Mouse (Mus musculus) spleen, adult 2 months (tissue): ENCODE results near the gene Stk38.

Experiments
- CTCF ChIP-seq: fragments of 200-500 bp; IDR thresholded peaks from 2 replicates; pipeline ENCODE4 v1.5.1; 2011; ENCODE audit warnings: mild to moderate bottlenecking, inconsistent platforms; ENCODE audit not compliant: insufficient read depth, insufficient read length, insufficient replicate concordance; ENCODE audit errors: extremely low read depth
- POLR2A ChIP-seq: fragments of 200-500 bp; IDR thresholded peaks from 2 replicates; pipeline ENCODE4 v1.6.1; 2011; ENCODE audit warnings: low read depth, low read length, inconsistent platforms

DNA sequence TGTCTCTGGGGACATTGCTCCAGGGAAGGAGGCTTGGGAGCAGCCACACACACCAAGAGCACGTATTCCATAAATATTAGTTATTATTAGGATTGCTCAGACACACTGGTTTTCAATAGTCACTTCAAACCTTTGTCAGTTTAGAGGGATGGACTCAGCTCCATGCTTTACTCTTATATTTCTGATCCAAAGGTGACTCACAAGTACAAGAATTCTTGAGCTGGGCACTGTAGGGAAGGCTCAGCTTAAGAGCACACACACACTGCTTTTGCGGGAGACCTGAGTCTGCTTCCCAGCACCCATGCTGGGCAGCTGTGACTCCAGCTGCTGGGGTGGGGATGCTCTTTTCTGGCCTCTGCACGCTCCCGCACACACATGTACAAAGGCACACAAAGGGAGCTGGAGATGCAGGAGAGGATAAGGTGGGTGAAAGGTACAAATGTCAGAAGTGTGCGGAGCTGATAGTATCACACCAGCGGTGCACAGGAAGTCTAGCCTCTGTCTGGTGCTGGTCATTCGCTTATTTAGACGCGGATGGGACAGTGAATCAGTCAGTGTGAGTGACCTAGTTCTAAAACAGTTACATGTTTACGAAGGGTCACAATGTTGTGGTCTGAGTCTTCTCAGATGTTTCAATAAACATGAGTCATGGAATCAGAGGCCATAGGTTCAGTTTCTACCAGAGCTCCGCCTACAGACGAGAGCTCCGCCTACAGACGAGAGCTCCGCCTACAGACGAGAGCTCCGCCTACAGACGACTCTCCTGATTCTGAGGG, 76.2 kb downstream of the Stk38 start:
- TF ChIP-seq CTCF (no peak), POLR2A (no peak)
